29 mouse cellular contexts compared by ENCODE assay signal in genomic region chr2:131397323-131397848, GRCm38 (mm10). TPM values are rescaled to one million over a fixed set of nuclear protein-coding genes. Genes with fewer than 3 reads are reported as not detected.
DNase-seq lines count a peak whose midpoint lies in the region; ATAC-seq and TF ChIP-seq lines count a peak whose summit lies in the region.
"Had no signal": no experiment of that assay in that cellular context is flagged by ENCODE, and none has a peak within 500 bp of the region (broad histone marks: within the 10 kb centered on the region; RNA-seq: fewer than 3 reads in every experiment).

No protein-coding gene starts in this region.

- TF ChIP-seq POLR2A in kidney, adult 2 months (IDR thresholded peaks at IDR 0.05; ENCODE audit: low read depth, low read length), result no peak
- TF ChIP-seq POLR2A in liver, adult 2 months (IDR thresholded peaks at IDR 0.05; ENCODE audit: extremely low read depth, insufficient read depth, low read length), result no peak

- 75% methylated on average over 5 of the region's 5 CpGs for WGBS in kidney, adult 2 months
- 41% methylated on average over 5 of the region's 5 CpGs for WGBS in liver, adult 2 months
- 49% methylated on average over 5 of the region's 5 CpGs for WGBS in liver, embryonic 12.5 days (ENCODE audit: insufficient replicate concordance)
- WGBS in midbrain, embryonic 11.5 days, result 93% methylated on average over 5 of the region's 5 CpGs
- 97% methylated on average over 5 of the region's 5 CpGs for WGBS in midbrain, embryonic 14.5 days
- 92% methylated on average over 5 of the region's 5 CpGs for WGBS in hindbrain, embryonic 13.5 days

- DNase-seq in kidney, adult 2 months, result peak; percentile 19
- DNase-seq in kidney, postnatal 25 days, result no peak
- peak; percentile 79 for DNase-seq in liver, adult 2 months (ENCODE audit: extremely low read depth, low read depth, low spot score)
- peak; percentile 17 for DNase-seq in midbrain, embryonic 11.5 days (ENCODE audit: low spot score, missing footprints)
- no peak for DNase-seq in midbrain, embryonic 14.5 days
- peak; percentile 10 for DNase-seq in yolk sac, embryonic 10.5 days (ENCODE audit: low spot score)
- DNase-seq: adrenal gland, postnatal 10 days; adrenal gland, postnatal 36 days; B cell, adult 2 months; cerebellum, adult 11 months; cerebellum, adult 8-10 months; cerebellum, postnatal 10 days; cerebellum, postnatal 36 days; forebrain, postnatal 0 days; gastrocnemius, postnatal 10 days; gastrocnemius, postnatal 36 days; heart, adult 2 months; heart, postnatal 14 days; heart, postnatal 4 days had no signal

- no peak for TF ChIP-seq CTCF in kidney, adult 2 months (conservative IDR thresholded peaks at IDR 0.05; ENCODE audit: insufficient read depth, insufficient read length, low read depth, low read length)
- no peak for TF ChIP-seq CTCF in liver, adult 2 months (IDR thresholded peaks at IDR 0.05; ENCODE audit: low read depth, low read length)

- no peak overlapping the region for H3K4me3 ChIP-seq in kidney, adult 2 months (ENCODE audit: insufficient read depth, low read depth, low read length)
- no peak overlapping the region for H3K4me3 ChIP-seq in liver, adult 2 months (ENCODE audit: insufficient read depth, low read depth, low read length)
- H3K4me3 ChIP-seq in liver, embryonic 12.5 days, result no peak overlapping the region
- no peak overlapping the region for H3K4me3 ChIP-seq in midbrain, embryonic 11.5 days (ENCODE audit: low read depth, low read length)
- H3K4me3 ChIP-seq in midbrain, embryonic 14.5 days (replicated peaks; ENCODE audit: low read depth, low read length), result no peak overlapping the region
- H3K4me3 ChIP-seq in hindbrain, embryonic 13.5 days, result no peak overlapping the region
- H3K4me3 ChIP-seq: forebrain, embryonic 10.5 days; forebrain, embryonic 13.5 days; heart, adult 2 months; heart, embryonic 10.5 days; heart, embryonic 13.5 days; hindbrain, embryonic 15.5 days had no signal

- ATAC-seq in liver, embryonic 12.5 days, result no peak
- ATAC-seq in midbrain, embryonic 11.5 days (ENCODE audit: low FRiP score), result no peak
- ATAC-seq in midbrain, embryonic 14.5 days (ENCODE audit: low FRiP score, low TSS enrichment), result no peak
- no peak for ATAC-seq in hindbrain, embryonic 13.5 days (ENCODE audit: low FRiP score)
- ATAC-seq: forebrain, embryonic 13.5 days; forebrain, postnatal 0 days; Patski had no signal

- H3K9me3 ChIP-seq in liver, embryonic 12.5 days (replicated peaks), result no peaks in the 10 kb centered on the region
- no peaks in the 10 kb centered on the region for H3K9me3 ChIP-seq in midbrain, embryonic 11.5 days (ENCODE audit: control insufficient read depth, low read length)
- H3K9me3 ChIP-seq in midbrain, embryonic 14.5 days (ENCODE audit: control insufficient read depth, low read length), result no peaks in the 10 kb centered on the region
- no peaks in the 10 kb centered on the region for H3K9me3 ChIP-seq in hindbrain, embryonic 13.5 days
- H3K9me3 ChIP-seq: forebrain, embryonic 10.5 days; forebrain, embryonic 13.5 days; G1E; heart, embryonic 10.5 days; heart, embryonic 13.5 days; hindbrain, embryonic 15.5 days had no signal

- H3K9ac ChIP-seq in liver, adult 2 months (ENCODE audit: low read depth, low read length), result no peak overlapping the region
- H3K9ac ChIP-seq in liver, embryonic 12.5 days, result no peak overlapping the region
- no peak overlapping the region for H3K9ac ChIP-seq in midbrain, embryonic 11.5 days (ENCODE audit: low read length)
- no peak overlapping the region for H3K9ac ChIP-seq in midbrain, embryonic 14.5 days (replicated peaks; ENCODE audit: low read length)
- H3K9ac ChIP-seq in hindbrain, embryonic 13.5 days, result no peak overlapping the region
- H3K9ac ChIP-seq: forebrain, embryonic 13.5 days; forebrain, postnatal 0 days; heart, embryonic 13.5 days; hindbrain, embryonic 15.5 days had no signal

- no peaks in the 10 kb centered on the region for H3K79me2 ChIP-seq in liver, adult 2 months (ENCODE audit: control insufficient read depth, insufficient read depth, low read length)

- H3K27ac ChIP-seq in kidney, adult 2 months (ENCODE audit: insufficient read depth, low read depth, low read length), result no peak overlapping the region
- H3K27ac ChIP-seq in liver, adult 2 months (replicated peaks; ENCODE audit: insufficient read depth, low read depth, low read length), result no peak overlapping the region
- no peak overlapping the region for H3K27ac ChIP-seq in liver, embryonic 12.5 days
- H3K27ac ChIP-seq in midbrain, embryonic 11.5 days (ENCODE audit: low read depth, low read length), result no peak overlapping the region
- H3K27ac ChIP-seq in midbrain, embryonic 14.5 days (replicated peaks; ENCODE audit: low read depth, low read length), result no peak overlapping the region
- H3K27ac ChIP-seq in hindbrain, embryonic 13.5 days, result no peak overlapping the region
- H3K27ac ChIP-seq: forebrain, embryonic 10.5 days; forebrain, embryonic 13.5 days; heart, adult 2 months; heart, embryonic 10.5 days; heart, embryonic 13.5 days; hindbrain, embryonic 15.5 days had no signal

- no peak overlapping the region for H3K4me2 ChIP-seq in liver, embryonic 12.5 days
- H3K4me2 ChIP-seq in midbrain, embryonic 11.5 days, result no peak overlapping the region
- H3K4me2 ChIP-seq in midbrain, embryonic 14.5 days (ENCODE audit: low read length), result no peak overlapping the region
- H3K4me2 ChIP-seq in hindbrain, embryonic 13.5 days, result no peak overlapping the region
- H3K4me2 ChIP-seq: forebrain, embryonic 13.5 days; heart, embryonic 13.5 days; hindbrain, embryonic 15.5 days had no signal

- H3K27me3 ChIP-seq in kidney, adult 2 months (replicated peaks; ENCODE audit: control insufficient read depth, insufficient read depth, low read length), result no peaks in the 10 kb centered on the region
- H3K27me3 ChIP-seq in liver, adult 2 months (ENCODE audit: control insufficient read depth, insufficient read depth, low read length), result no peaks in the 10 kb centered on the region
- H3K27me3 ChIP-seq in liver, embryonic 12.5 days (replicated peaks), result no peaks in the 10 kb centered on the region
- H3K27me3 ChIP-seq in midbrain, embryonic 11.5 days (ENCODE audit: control insufficient read depth, insufficient read depth, low read length), result no peaks in the 10 kb centered on the region
- H3K27me3 ChIP-seq in midbrain, embryonic 14.5 days (ENCODE audit: control insufficient read depth, insufficient read depth, low read length), result no peaks in the 10 kb centered on the region
- H3K27me3 ChIP-seq in hindbrain, embryonic 13.5 days, result no peaks in the 10 kb centered on the region
- H3K27me3 ChIP-seq: CH12.LX; forebrain, embryonic 13.5 days; heart, embryonic 13.5 days; hindbrain, embryonic 15.5 days; Patski had no signal

- H3K4me1 ChIP-seq in kidney, adult 2 months (ENCODE audit: control insufficient read depth, insufficient read depth, low read length), result peaks cover 13% of the 10 kb centered on the region
- peaks cover 3% of the 10 kb centered on the region; the same call in 1 of the 2 replicates for H3K4me1 ChIP-seq in liver, adult 2 months (ENCODE audit: control insufficient read depth, insufficient read depth, low read length)
- H3K4me1 ChIP-seq in liver, embryonic 12.5 days, result peaks cover 10% of the 10 kb centered on the region
- H3K4me1 ChIP-seq in midbrain, embryonic 11.5 days (ENCODE audit: control insufficient read depth, insufficient read depth, low read length), result no peaks in the 10 kb centered on the region
- no peaks in the 10 kb centered on the region for H3K4me1 ChIP-seq in midbrain, embryonic 14.5 days (ENCODE audit: control insufficient read depth, insufficient read depth, low read length)
- no peaks in the 10 kb centered on the region for H3K4me1 ChIP-seq in hindbrain, embryonic 13.5 days (replicated peaks)
- H3K4me1 ChIP-seq: forebrain, embryonic 13.5 days; hindbrain, embryonic 15.5 days had no signal

- no peaks in the 10 kb centered on the region for H3K36me3 ChIP-seq in kidney, adult 2 months (ENCODE audit: control insufficient read depth, insufficient read depth, low read length)
- H3K36me3 ChIP-seq in liver, adult 2 months (ENCODE audit: control insufficient read depth, insufficient read depth, low read length), result no peaks in the 10 kb centered on the region
- no peaks in the 10 kb centered on the region for H3K36me3 ChIP-seq in liver, embryonic 12.5 days
- no peaks in the 10 kb centered on the region for H3K36me3 ChIP-seq in midbrain, embryonic 11.5 days (ENCODE audit: control insufficient read depth, insufficient read depth, low read length)
- H3K36me3 ChIP-seq in midbrain, embryonic 14.5 days (ENCODE audit: control insufficient read depth, insufficient read depth, low read length), result no peaks in the 10 kb centered on the region
- no peaks in the 10 kb centered on the region for H3K36me3 ChIP-seq in hindbrain, embryonic 13.5 days
- H3K36me3 ChIP-seq: forebrain, embryonic 10.5 days; G1E; heart, embryonic 10.5 days; heart, embryonic 13.5 days; hindbrain, embryonic 15.5 days had no signal

RNA-seq across cellular contexts. Expression of gene Rnf24, which starts 44.7 kb away (rescaled TPM):
- polyA plus RNA-seq in kidney, adult 2 months (2012; rRNA removed), result 18.2 and 26.0 TPM in 2 replicates
- total RNA-seq in liver, adult 2 months (2014; rRNA removed), result 2.1 and 2.9 TPM in 2 replicates
- 1.5 and 2.3 TPM in 2 replicates for polyA plus RNA-seq in liver, adult 2 months (2012; rRNA removed)
- 0.57 and 0.72 TPM in 2 replicates for polyA plus RNA-seq in liver, embryonic 12.5 days (2016; fragmentation: Nextera tagmentation; extraction: Ambion mirVana)
- 8.5 and 9.2 TPM in 2 replicates for polyA plus RNA-seq in midbrain, embryonic 11.5 days (2014; fragmentation: Nextera tagmentation; extraction: Ambion mirVana)
- 19.6 and 21.2 TPM in 2 replicates for polyA plus RNA-seq in midbrain, embryonic 14.5 days (2014; fragmentation: Nextera tagmentation; extraction: Ambion mirVana)
- 21.4 and 23.2 TPM in 2 replicates for polyA plus RNA-seq in hindbrain, embryonic 13.5 days (2015; fragmentation: Nextera tagmentation; extraction: Ambion mirVana)

Comparison
In these comparisons a context has a peak if more than half of its experiments do, and no peak if none do; other contexts are left out.
1. DNase-seq: peak in kidney, adult 2 months (single experiment), liver, adult 2 months (single experiment), midbrain, embryonic 11.5 days (single experiment) and yolk sac, embryonic 10.5 days (single experiment); none in kidney, postnatal 25 days (0 of 2) and midbrain, embryonic 14.5 days (single experiment).